Mouse (Mus musculus): ENCODE data around the gene Coq3. TPM values are rescaled to one million over a fixed set of nuclear protein-coding genes. Genes with fewer than 3 reads are reported as not detected.
A peak's percentile ranks its signal among the peaks of the same experiment; 100 is the strongest.

Gene Coq3
- total RNA-seq (2021), result 10 to 100 TPM; 13.7 to 16.4 TPM
- long read RNA-seq, experiment 1, transcript Coq3-201 (7 exons, 2,651 nt), result major isoform, 45 of 405 reads
- long read RNA-seq, experiment 1, partial matches to known transcripts, result 0 of 405 reads
- long read RNA-seq, experiment 1, other reads (novel, unspliced or antisense), result 360 of 405 reads
- long read RNA-seq, experiment 2, transcript Coq3-201 (7 exons, 2,651 nt), result major isoform, 42 of 544 reads
- long read RNA-seq, experiment 2, partial matches to known transcripts, result 499 of 544 reads
- long read RNA-seq, experiment 2, other reads (novel, unspliced or antisense), result 3 of 544 reads

- intact Hi-C loops (cut with DNase I), result no loop called here
- DNase-seq, result peak; percentile 65 to 79
Observed at GRCm38 (mm10) chr4:21879565-21880220, at the start of gene Coq3. TSS of gene Coq3 (plus strand) at chr4:21879673.

DNA sequence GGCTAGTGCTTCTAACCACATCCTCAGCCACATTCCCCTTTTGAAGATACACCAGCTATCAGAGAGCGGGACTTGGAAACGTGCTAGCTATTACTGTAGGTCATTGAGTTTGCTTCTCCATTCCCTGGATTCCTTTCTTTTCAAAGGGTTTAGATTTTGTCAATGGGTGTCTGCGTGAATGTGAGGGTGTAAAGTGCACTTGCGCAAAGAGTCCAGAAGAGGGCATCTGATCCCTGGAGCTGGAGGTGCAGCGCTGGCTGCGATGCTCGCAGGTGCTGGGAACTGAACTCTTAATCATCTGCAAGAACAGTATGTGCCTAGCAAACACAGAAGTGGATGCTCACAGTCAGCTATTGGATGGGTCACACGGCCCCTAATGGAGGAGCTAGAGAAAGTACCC, 46.6 kb upstream of the Coq3 start:
- intact Hi-C loops (cut with DNase I), result no loop called here
- DNase-seq, result no peak

DNA sequence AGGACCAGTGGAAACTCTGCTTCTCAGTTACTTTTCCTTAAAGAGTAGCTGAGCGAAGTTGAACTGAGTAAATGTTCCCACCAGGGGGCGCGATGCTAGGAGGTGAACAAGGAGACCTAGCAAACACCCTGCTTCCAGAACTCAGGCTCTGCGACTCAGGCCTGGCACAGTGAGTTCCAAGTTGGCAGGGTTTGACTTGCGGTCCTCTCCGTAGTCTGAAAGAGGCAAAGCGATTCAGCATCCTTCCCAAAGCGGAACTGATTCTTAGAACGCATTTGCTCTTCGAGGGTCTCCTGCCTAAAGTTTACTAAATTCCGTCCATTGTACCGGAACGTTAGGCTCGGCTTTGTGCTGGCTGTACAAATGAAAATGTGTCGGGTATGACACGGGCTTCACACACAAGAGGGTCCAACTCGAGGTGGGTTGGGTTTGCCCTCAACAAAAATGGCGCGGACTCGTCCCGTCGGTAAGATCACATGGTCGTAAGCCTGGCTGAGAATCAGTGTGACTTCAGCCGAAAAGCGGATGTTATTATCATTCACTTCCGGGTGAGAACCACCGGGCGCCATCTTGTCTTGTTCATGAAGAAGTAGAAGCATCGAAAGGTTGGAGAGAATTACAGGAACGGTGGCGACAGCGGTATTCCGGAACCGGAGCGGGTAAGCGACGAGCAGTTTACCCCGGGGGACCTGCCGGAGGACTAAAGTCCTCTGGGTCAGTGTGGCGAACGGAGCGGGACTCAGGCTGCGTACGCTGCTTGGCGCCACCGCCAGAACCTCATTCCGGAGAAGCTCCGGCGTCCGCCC, 31.8 kb upstream of the Coq3 start, which contains the start of gene Pnisr:
Gene Pnisr, plus strand, starts transcription at position 103 of the 806 bp plus-strand sequence.
- DNase-seq, result peak; percentile 88 to 93
- intact Hi-C loops (cut with DNase I), result loop anchor here (5.0 kb wide), 1 partner anchor 105 kb away; no protein-coding TSS in a partner anchor

DNA sequence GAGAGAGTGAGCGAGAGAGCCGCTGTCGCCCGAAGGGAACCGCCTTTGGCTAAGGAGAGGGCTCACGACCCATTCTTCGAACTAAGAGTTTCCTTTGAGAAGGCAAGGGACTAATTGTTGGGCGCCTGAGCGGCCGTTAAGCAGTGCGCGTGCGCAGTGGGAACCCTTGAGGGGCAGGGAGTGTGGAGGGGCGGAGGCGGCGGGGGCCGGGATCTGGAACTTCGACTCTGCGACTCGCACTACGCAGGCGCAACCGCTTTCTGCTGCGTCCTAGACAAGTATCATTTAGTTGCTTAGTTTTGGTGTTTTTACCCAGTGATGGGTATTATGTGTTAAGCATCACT, 31.2 kb upstream of the Coq3 start:
- intact Hi-C loops (cut with DNase I), result loop anchor here (5.0 kb wide), 1 partner anchor 104 kb away; no protein-coding TSS in a partner anchor
- peak in 1 of 2 experiments; percentile 89 for DNase-seq

DNA sequence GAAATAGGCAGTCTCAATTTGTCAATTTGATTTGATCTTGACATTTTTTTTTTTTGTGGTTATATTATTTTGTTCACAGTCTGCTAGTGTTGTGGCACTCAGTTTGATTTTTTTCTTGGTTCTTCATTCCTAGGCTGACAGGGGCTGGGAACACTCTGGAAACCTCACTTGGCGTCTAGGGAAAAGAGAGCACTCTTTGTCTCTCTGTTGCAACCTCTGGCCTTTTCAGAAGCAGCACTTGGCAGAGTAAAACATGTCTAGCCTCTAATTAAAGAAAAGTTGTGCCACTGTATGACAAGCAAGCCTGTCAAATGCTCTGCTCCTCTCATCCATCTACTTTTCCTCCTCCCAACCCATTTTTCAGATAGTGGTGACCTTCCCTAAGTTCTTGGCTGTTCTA, 22.0 kb upstream of the Coq3 start:
- intact Hi-C loops (cut with DNase I), result no loop called here

DNA sequence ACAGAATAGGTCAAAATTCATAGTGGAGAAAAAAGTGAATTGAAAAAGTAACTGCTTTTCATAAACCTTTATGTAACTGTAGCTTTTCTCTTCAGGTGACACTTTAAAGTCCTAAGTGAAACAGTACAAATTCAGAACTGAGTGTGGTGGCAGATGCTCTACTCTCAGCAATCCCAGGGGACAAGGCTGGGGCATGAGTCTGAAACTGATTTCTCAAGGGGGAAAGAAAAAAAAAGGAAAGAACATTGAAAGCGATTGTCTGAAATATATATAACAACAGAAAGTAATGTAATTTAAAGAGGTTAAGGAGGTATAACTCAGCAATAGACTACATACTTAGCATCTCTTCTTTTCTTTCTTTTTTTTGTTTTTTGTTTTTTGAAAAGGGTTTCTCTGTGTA, 14.2 kb upstream of the Coq3 start:
- no peak for DNase-seq
- intact Hi-C loops (cut with DNase I), result no loop called here

More for the DNA sequence above, 22.0 kb upstream of the Coq3 start:
- DNase-seq, result no peak

DNA sequence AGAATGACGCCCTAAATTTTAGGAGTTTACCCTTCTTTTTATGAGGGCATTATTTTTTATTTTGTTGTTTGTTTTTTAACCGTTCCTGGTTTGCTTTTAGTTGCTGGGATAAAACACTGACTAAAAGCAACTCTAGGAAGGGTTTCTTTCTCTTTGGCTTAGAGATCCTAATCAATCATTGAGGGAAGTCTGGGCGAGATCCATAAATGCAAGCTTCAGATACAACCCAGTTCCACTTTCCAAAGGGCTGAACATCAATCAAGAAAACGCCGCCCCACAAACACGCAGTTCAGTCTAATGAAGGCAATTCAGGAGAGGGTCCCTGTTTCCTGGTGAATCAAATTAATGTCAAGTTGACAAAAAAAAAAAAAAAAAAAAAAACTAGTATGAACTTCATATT, 697 bp upstream of the Coq3 start:
- intact Hi-C loops (cut with DNase I), result no loop called here
- DNase-seq, result no peak

- no peak for DNase-seq
- intact Hi-C loops (cut with DNase I), result no loop called here
Observed at GRCm38 (mm10) chr4:21882806-21883205, 3.3 kb downstream of the Coq3 start.

DNA sequence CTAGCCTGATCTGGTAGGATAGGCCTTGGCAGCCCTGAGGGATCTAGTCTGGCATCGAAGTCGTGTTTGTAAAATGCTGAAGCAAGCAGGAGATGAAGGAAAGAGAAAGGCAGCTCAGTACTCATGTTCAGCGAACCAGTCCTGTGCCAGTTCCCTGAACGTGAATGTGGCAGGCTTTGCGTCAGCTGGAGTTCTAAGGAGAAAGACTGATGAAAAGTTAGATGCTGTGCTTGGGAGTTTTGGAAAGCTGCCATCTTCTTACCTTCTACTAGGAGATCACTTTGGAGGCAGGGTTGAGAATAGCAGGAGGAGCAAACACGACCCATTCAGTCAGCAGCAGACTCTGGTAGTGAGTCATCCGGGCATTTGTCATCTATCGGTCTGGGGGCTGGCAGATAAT, 6.4 kb downstream of the Coq3 start:
- no peak for DNase-seq
- intact Hi-C loops (cut with DNase I), result no loop called here

DNA sequence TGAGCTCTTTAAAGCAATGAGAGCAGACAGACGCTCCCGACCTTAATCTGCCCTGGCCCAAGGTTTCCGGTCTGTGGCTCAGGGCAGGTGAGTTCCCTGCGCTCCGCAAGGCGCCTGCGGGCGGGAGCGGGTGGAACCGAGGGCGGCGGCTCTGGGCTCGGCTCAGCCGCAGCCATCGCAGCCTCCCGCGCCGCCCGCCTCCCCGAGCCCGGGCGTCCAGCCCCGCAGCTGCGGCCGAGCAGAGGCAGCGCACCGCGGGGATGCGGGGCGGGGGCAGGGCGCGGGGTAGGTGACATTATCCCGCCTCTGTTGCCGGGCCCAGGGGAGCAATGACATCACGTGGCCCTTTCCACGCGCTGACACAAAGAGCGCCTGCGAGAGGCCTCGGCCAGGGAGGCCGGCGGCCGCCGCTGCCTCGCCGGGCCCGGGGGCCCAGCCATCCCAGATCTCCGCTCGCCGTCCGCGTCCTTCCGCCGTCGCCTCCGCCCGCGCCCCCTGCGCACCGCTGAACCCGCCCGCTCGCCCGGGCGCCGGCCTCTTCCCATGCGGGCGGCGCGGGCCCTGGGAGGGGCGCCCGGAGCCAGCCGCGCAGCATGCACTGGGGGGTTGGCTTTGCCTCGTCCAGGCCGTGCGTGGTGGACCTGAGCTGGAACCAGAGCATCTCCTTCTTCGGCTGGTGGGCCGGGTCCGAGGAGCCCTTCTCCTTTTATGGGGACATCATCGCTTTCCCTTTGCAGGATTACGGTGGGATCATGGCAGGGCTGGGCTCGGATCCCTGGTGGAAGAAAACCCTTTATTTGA, 51.7 kb downstream of the Coq3 start, which contains the start of gene Faxc:
Gene Faxc, plus strand, starts transcription at position 359 of the 801 bp plus-strand sequence.
- intact Hi-C loops (cut with DNase I), result no loop called here
- DNase-seq, result peak; percentile 5 to 24

- intact Hi-C loops (cut with DNase I), result no loop called here
- no peak for DNase-seq
Observed at GRCm38 (mm10) chr4:21931772-21932630, 52.5 kb downstream of the Coq3 start.

- DNase-seq, result no peak
- intact Hi-C loops (cut with DNase I), result no loop called here
Observed at GRCm38 (mm10) chr4:21935378-21935777, 55.9 kb downstream of the Coq3 start.

DNA sequence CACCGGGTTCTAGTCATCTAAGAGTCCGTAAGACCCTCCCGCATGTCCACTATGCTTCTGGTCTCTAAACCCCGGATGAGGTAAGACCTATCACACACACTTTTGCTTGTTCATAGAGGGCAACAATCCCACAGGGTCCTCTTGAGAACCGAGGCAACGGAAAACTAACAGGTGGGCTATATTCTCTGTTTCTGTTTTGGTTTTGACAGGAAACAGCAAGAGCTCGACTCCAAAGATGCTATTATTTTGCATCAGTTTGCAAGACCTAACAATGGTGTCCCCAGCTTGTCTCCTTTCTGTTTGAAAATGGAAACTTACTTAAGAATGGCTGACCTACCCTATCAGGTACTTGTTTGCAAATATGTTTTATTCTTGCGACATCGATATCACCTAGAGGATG, 57.0 kb downstream of the Coq3 start:
- intact Hi-C loops (cut with DNase I), result no loop called here
- DNase-seq, result no peak

GRCm38 (mm10) chr4:21937890-21938289, 58.4 kb downstream of the Coq3 start:
- no peak for DNase-seq
- intact Hi-C loops (cut with DNase I), result no loop called here

GRCm38 (mm10) chr4:21944672-21945071, 65.2 kb downstream of the Coq3 start:
- intact Hi-C loops (cut with DNase I), result loop anchor here (1.0 kb wide), 1 partner anchor 12 kb away; no protein-coding TSS in a partner anchor
- no peak for DNase-seq

- no peak for DNase-seq
- intact Hi-C loops (cut with DNase I), result loop anchor here (5.0 kb wide), 1 partner anchor 104 kb away; the partner anchor contains the start of gene Pnisr
Observed at GRCm38 (mm10) chr4:21951444-21951843, 72.0 kb downstream of the Coq3 start.

- intact Hi-C loops (cut with DNase I), result loop anchor here (5.0 kb wide), 1 partner anchor 105 kb away; the partner anchor contains the start of gene Pnisr
- DNase-seq, result no peak
Observed at GRCm38 (mm10) chr4:21952255-21952654, 72.8 kb downstream of the Coq3 start.

DNA sequence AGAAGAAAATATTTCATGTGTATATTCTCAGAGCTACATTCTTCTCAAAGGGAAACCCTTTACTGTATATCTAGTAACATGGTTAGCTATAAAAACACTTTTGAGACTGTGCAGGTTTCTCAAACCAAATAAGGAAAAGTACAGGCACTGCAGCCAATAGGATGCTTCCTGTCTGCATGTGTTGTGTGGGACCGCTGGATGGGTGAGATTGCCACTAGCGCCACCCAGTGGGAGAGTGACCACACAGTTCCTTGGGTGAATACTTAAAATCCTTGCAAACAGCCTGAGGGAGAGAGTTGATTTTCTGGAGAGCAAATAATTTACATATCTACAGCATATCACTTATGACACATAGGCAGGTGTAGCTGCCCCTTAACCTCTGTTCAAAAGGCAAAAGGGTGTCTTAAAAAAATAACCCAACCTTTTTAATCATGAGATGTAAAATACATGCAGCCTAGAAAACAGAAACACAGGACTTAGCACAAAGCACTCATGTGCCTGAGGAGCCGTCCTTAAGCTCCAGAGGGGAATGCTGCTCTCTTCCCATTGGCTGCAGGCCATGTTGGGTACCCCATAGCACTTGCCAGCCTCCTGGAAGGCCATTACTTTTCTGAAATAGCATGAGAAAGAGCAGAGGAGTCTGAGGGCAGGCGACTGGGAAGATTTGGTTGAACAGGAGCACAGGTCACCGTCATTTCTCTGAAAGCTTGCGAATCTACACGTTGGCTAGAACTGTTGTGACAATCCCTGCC, 78.3 kb downstream of the Coq3 start:
- peak in 1 of 2 experiments; percentile 4 for DNase-seq
- intact Hi-C loops (cut with DNase I), result no loop called here

Measured in gastrocnemius, postnatal 36 days (tissue).